Mouse (Mus musculus) lung, embryonic 16.5 days (tissue): ENCODE data around the gene B430306N03Rik. TPM values are rescaled to one million over a fixed set of nuclear protein-coding genes. Genes with fewer than 3 reads are reported as not detected.

Experiments
- ATAC-seq: fragments of 200-750 bp; cut with Nextera tagmentation; 2 replicates; pipeline ENCODE4 v1.8.0; 2017; ENCODE audit warnings: low read depth, mild to moderate bottlenecking, moderate library complexity
- H3K27ac ChIP-seq: fragments of 300-500 bp; sonication (generic); 2 replicates; pipeline ENCODE4 v1.5.1; 2014; ENCODE audit warnings: mild to moderate bottlenecking, control low read depth, low read length
- H3K27me3 ChIP-seq: fragments of 300-500 bp; sonication (generic); 2 replicates; pipeline ENCODE4 v1.6.1; 2014; ENCODE audit warnings: low read depth, low read length, mixed read lengths; ENCODE audit not compliant: control insufficient read depth, insufficient read depth
- H3K36me3 ChIP-seq: fragments of 300-500 bp; sonication (generic); 2 replicates; pipeline ENCODE4 v1.6.1; 2014; ENCODE audit warnings: low read length; ENCODE audit not compliant: control insufficient read depth, insufficient read depth
- H3K4me1 ChIP-seq: fragments of 300-500 bp; sonication (generic); replicated peaks from 2 replicates; pipeline ENCODE4 v1.6.1; 2014; ENCODE audit warnings: low read length, mixed read lengths; ENCODE audit not compliant: control insufficient read depth, insufficient read depth
- H3K4me2 ChIP-seq: fragments of 300-500 bp; sonication (generic); 2 replicates; pipeline ENCODE4 v1.6.1; 2014; ENCODE audit warnings: low read depth, low read length, control low read depth
- H3K4me3 ChIP-seq: fragments of 300-500 bp; sonication (generic); 2 replicates; pipeline ENCODE4 v1.5.1; 2014; ENCODE audit warnings: mild to moderate bottlenecking, low read length, control low read depth
- H3K9ac ChIP-seq: fragments of 300-500 bp; sonication (generic); 2 replicates; pipeline ENCODE4 v1.6.1; 2014; ENCODE audit warnings: low read length, control low read depth
- H3K9me3 ChIP-seq: fragments of 300-500 bp; sonication (generic); 2 replicates; pipeline ENCODE4 v1.6.1; 2016; ENCODE audit warnings: low read length; ENCODE audit not compliant: control insufficient read depth
- WGBS: fragments of 180-500 bp; shearing (Covaris S2); extraction: QIAGEN DNeasy Blood & Tissue Kit; methylation state at CpG from one replicate; pipeline ENCODE4 v1.1.7; 2014; 5-methylcytosine and 5-hydroxymethylcytosine counted together
- polyA plus RNA-seq: library from polyadenylated mRNA; unstranded; fragments of >200 nt; fragmentation: Nextera tagmentation; extraction: Ambion mirVana; gene quantifications from 2 replicates; pipeline ENCODE4 v1.2.1, GENCODE M21; 2015

The B430306N03Rik gene
- polyA plus RNA-seq, 1 experiment from 2014 or later = 0.34 TPM

GRCm38 (mm10) chr17:48275736-48276135, 40.2 kb upstream of the B430306N03Rik start:
- Histone ChIP-seq H3K27ac (no peak overlapping the region), H3K27me3 (no peaks in the 10 kb centered on the region), H3K9ac (no peak overlapping the region), H3K4me1 (no peaks in the 10 kb centered on the region), H3K4me2 (no peak overlapping the region), H3K9me3 (no peaks in the 10 kb centered on the region), H3K36me3 (no peaks in the 10 kb centered on the region), H3K4me3 (no peak overlapping the region)
- WGBS = 54% methylated on average over 7 of the region's 7 CpGs
- ATAC-seq = no peak

- no peak overlapping the region for H3K27ac ChIP-seq
- H3K27me3 ChIP-seq = no peaks in the 10 kb centered on the region
- H3K9ac ChIP-seq = no peak overlapping the region
- no peaks in the 10 kb centered on the region for H3K4me1 ChIP-seq
- no peak for ATAC-seq
- H3K4me2 ChIP-seq = no peak overlapping the region
- H3K4me3 ChIP-seq = no peak overlapping the region
- no peaks in the 10 kb centered on the region for H3K9me3 ChIP-seq
- no peaks in the 10 kb centered on the region for H3K36me3 ChIP-seq
These were observed 37.6 kb upstream of the B430306N03Rik start for GRCm38 (mm10) chr17:48278381-48278780.

DNA sequence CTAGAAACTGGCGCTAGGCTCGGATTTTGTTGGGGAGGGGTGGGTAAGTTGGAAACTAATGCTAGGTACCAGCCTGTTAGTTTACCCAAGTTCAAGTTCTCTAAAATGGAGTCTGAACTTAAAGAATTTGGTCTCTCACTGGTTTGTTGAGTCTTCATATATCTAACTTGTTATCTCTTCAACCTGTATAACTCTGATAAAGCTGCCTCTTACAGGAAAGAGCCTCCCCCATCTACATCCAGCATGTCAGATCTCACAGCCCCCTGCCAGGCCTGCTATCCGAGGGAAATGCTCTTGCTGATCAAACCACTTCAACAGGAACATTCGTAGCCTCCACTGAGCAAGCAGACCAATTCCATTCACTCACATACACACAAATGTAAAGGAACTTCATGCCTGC, 36.9 kb upstream of the B430306N03Rik start:
- H3K27me3 ChIP-seq = no peaks in the 10 kb centered on the region
- H3K4me1 ChIP-seq = no peaks in the 10 kb centered on the region
- H3K9me3 ChIP-seq = no peaks in the 10 kb centered on the region
- no peaks in the 10 kb centered on the region for H3K36me3 ChIP-seq
- H3K4me3 ChIP-seq = no peak overlapping the region
- H3K27ac ChIP-seq = no peak overlapping the region
- H3K9ac ChIP-seq = no peak overlapping the region
- WGBS = 70% methylated on average over 4 of the region's 4 CpGs
- H3K4me2 ChIP-seq = no peak overlapping the region
- no peak for ATAC-seq

DNA sequence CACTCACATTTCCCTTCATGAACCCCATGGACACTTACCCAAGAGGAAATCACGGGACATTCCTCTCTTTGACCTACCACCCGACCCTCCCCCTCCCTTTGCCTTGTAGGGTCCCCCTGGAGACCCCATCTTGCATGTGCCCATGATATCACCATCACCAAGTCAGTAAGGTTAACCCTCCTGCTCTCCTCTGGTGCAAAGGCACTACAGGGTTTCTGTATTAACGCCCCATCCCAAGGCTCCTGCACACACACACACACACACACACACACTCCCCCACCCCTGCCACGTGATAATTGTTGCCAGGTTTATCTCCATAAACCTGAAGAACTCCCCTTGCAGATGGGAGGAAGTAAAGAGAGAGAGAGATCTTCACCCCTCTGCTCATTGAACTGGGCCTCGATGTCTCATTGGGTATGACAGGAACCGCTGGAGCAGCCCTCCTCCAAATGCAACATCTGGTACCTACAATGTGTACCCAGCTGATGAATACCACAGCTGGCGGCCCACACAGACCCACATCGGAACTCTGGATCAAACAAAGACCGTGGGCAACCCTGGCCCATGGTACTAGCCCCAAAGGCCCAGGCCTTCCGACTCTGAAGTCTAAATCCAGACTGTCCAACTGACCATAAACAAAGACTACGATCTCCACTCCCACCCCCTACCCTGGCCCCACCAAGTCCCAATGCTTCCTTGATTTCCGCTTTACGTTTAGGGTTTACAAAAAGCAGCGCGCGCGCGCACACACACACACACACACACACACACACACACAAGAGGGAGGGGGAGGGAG, 34.8 kb upstream of the B430306N03Rik start:
- Histone ChIP-seq H3K27me3 (no peaks in the 10 kb centered on the region), H3K9me3 (no peaks in the 10 kb centered on the region), H3K4me3 (peak overlapping the region; percentile 33), H3K9ac (peak overlapping the region; percentile 54; the same call in 1 of the 2 replicates), H3K27ac (no peak overlapping the region), H3K4me2 (peak overlapping the region; percentile 54), H3K4me1 (no peaks in the 10 kb centered on the region), H3K36me3 (no peaks in the 10 kb centered on the region)
- peak; percentile 49; the same call in 1 of the 2 replicates for ATAC-seq
- 26% methylated on average over 18 of the region's 18 CpGs for WGBS

DNA sequence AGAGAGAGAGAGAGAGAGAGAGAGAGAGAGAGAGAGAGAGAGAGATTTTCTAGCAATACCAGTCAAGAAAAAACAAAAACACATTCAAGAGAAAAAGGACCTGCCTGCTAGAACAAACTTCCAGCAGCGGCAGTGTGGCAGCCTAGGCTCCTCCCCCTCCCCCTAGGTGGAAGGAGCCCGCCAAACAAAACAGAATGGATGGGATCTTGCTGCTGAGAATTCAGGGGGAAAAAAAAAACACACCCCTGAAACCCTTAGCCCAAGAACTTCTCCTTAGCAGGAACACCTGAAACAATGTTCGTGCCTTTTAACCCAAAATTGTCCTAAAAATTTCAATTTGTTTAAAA, 34.2 kb upstream of the B430306N03Rik start:
- Histone ChIP-seq H3K4me2 (peak overlapping the region; percentile 54), H3K27ac (no peak overlapping the region), H3K9me3 (no peaks in the 10 kb centered on the region), H3K9ac (peak overlapping the region; percentile 54; the same call in 1 of the 2 replicates), H3K36me3 (no peaks in the 10 kb centered on the region), H3K4me3 (peak overlapping the region; percentile 33), H3K4me1 (no peaks in the 10 kb centered on the region), H3K27me3 (no peaks in the 10 kb centered on the region)
- ATAC-seq = 0 out of 2 replicates have a peak, but pooled peaks have one; percentile 36
- 4% methylated on average over 3 of the region's 3 CpGs for WGBS

GRCm38 (mm10) chr17:48286765-48287164, 29.2 kb upstream of the B430306N03Rik start:
- H3K36me3 ChIP-seq = no peaks in the 10 kb centered on the region
- H3K27me3 ChIP-seq = no peaks in the 10 kb centered on the region
- H3K4me3 ChIP-seq = no peak overlapping the region
- no peak overlapping the region for H3K27ac ChIP-seq
- H3K4me2 ChIP-seq = no peak overlapping the region
- H3K9me3 ChIP-seq = no peaks in the 10 kb centered on the region; the same call in 1 of the 2 replicates
- H3K4me1 ChIP-seq = no peaks in the 10 kb centered on the region
- 25% methylated on average over 1 of the region's 1 CpGs for WGBS
- H3K9ac ChIP-seq = no peak overlapping the region
- ATAC-seq = no peak

DNA sequence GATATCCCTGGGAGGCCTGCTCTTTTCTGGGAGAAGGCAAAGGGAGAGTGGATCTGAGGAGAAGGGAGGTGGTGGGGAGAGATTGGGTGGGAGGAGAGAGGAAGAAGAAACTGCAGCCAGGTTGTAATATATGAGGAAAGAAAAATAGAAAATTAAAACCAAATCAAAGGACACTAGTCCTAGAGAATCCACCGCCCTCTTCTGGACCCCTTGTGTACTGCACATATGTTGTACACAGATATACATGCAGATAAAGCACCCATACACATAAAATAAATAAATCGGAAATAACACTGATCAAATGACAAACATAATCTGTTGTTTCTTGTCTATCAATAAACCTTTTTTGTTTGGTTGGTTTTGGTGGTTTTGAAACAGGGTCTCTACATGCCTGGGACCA, 28.7 kb upstream of the B430306N03Rik start:
- H3K27me3 ChIP-seq = no peaks in the 10 kb centered on the region
- 56% methylated on average over 2 of the region's 2 CpGs for WGBS
- no peaks in the 10 kb centered on the region for H3K4me1 ChIP-seq
- H3K9ac ChIP-seq = no peak overlapping the region
- no peak overlapping the region for H3K27ac ChIP-seq
- no peak for ATAC-seq
- no peak overlapping the region for H3K4me2 ChIP-seq
- H3K9me3 ChIP-seq = no peaks in the 10 kb centered on the region; the same call in 1 of the 2 replicates
- no peaks in the 10 kb centered on the region for H3K36me3 ChIP-seq
- H3K4me3 ChIP-seq = no peak overlapping the region

- Histone ChIP-seq H3K36me3 (no peaks in the 10 kb centered on the region), H3K27me3 (no peaks in the 10 kb centered on the region), H3K4me1 (no peaks in the 10 kb centered on the region), H3K9ac (no peak overlapping the region), H3K27ac (no peak overlapping the region), H3K9me3 (no peaks in the 10 kb centered on the region; the same call in 1 of the 2 replicates), H3K4me3 (no peak overlapping the region), H3K4me2 (no peak overlapping the region)
- ATAC-seq = no peak
- WGBS = 73% methylated on average over 5 of the region's 5 CpGs
These were observed 22.3 kb upstream of the B430306N03Rik start for GRCm38 (mm10) chr17:48293500-48294194.

GRCm38 (mm10) chr17:48299203-48299602, 16.7 kb upstream of the B430306N03Rik start, which contains the start of gene Treml2:
Gene Treml2, plus strand, starts transcription at chr17:48299498.
- no peak within 1 kb of the TSS for H3K4me2 ChIP-seq
- ATAC-seq = no peak
- 14% methylated on average over 3 of the region's 4 CpGs for WGBS

More at GRCm38 (mm10) chr17:48299203-48299602, 16.7 kb upstream of the B430306N03Rik start, which contains the start of gene Treml2:
- no peaks in the 10 kb centered on the region for H3K9me3 ChIP-seq
- H3K9ac ChIP-seq = no peak within 1 kb of the TSS
- no peaks in the 10 kb centered on the region for H3K27me3 ChIP-seq
- H3K27ac ChIP-seq = no peak within 1 kb of the TSS
- no peaks in the 10 kb centered on the region for H3K4me1 ChIP-seq
- no peak within 1 kb of the TSS for H3K4me3 ChIP-seq
- no peaks in the 10 kb centered on the region for H3K36me3 ChIP-seq
